Mouse (Mus musculus) forebrain, embryonic 14.5 days (tissue): ENCODE results near the gene Nanos1. TPM values are rescaled to one million over a fixed set of nuclear protein-coding genes. Genes with fewer than 3 reads are reported as not detected.

ENCODE experiments used
- ATAC-seq: fragments of 200-750 bp; cut with Nextera tagmentation; 2 replicates; pipeline ENCODE4 v1.8.0; 2017; ENCODE audit warnings: mild to moderate bottlenecking, moderate library complexity
- DNase-seq: peaks from one replicate; pipeline ENCODE4 v3.0.0-alpha.2; 2015; ENCODE audit warnings: low spot score
- H3K27ac ChIP-seq: fragments of 300-500 bp; sonication (generic); 2 replicates; pipeline ENCODE4 v1.5.1; 2014; ENCODE audit warnings: low read depth, mild to moderate bottlenecking, control low read depth, low read length, moderate library complexity
- H3K27me3 ChIP-seq: fragments of 300-500 bp; sonication (generic); replicated peaks from 2 replicates; pipeline ENCODE4 v1.6.1; 2014; ENCODE audit warnings: low read length, control low read depth, mixed read lengths; ENCODE audit not compliant: control insufficient read depth, insufficient read depth
- H3K36me3 ChIP-seq: fragments of 300-500 bp; sonication (generic); 2 replicates; pipeline ENCODE4 v1.6.1; 2014; ENCODE audit warnings: low read length, control low read depth; ENCODE audit not compliant: control insufficient read depth, insufficient read depth
- H3K4me1 ChIP-seq: fragments of 300-500 bp; sonication (generic); 2 replicates; pipeline ENCODE4 v1.6.1; 2014; ENCODE audit warnings: antibody characterized with exemption, low read length, control low read depth; ENCODE audit not compliant: control insufficient read depth, insufficient read depth
- H3K4me2 ChIP-seq: fragments of 300-500 bp; sonication (generic); 2 replicates; pipeline ENCODE4 v1.6.1; 2014; ENCODE audit warnings: mild to moderate bottlenecking, control low read depth, low read length
- H3K4me3 ChIP-seq: fragments of 300-500 bp; sonication (generic); 2 replicates; pipeline ENCODE4 v1.5.1; 2014; ENCODE audit warnings: low read depth, low read length, control low read depth
- H3K9ac ChIP-seq: fragments of 300-500 bp; sonication (generic); 2 replicates; pipeline ENCODE4 v1.6.1; 2014; ENCODE audit warnings: mild to moderate bottlenecking, low read length, control low read depth, moderate library complexity
- H3K9me3 ChIP-seq: fragments of 300-500 bp; sonication (generic); replicated peaks from 2 replicates; pipeline ENCODE4 v1.6.1; 2016; ENCODE audit warnings: low read length, control low read depth, mixed read lengths; ENCODE audit not compliant: control insufficient read depth
- WGBS: fragments of 180-500 bp; shearing (Covaris S2); extraction: QIAGEN DNeasy Blood & Tissue Kit; methylation state at CpG from one replicate; pipeline ENCODE4 v1.1.7; 2014; 5-methylcytosine and 5-hydroxymethylcytosine counted together
- polyA plus RNA-seq: library from polyadenylated mRNA; unstranded; fragments of >200 nt; fragmentation: Nextera tagmentation; extraction: Ambion mirVana; gene quantifications from 2 replicates; pipeline ENCODE4 v1.2.1, GENCODE M21; 2014

Nanos1 gene
- polyA plus RNA-seq, 1 experiment from 2014 or later: 16.3 TPM

DNA sequence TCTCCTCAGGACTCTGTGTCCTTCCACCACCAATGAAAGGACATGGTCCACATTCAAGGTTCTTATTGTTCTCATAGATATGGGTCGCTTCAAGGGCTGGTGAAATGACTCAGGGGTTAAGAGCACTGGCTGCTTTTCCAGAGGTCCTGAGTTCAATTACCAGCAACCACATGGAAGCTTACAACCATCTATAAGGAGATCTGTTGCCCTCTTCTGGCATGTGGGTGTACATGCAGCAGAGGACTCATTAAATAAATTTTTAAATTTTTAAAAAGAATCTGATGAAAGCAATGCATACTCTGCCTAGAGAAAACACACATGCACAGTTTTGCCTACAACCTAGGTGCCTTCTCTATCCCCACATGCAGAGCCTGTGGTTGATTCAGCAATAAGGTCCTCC is 15.2 kb upstream of the Nanos1 start:
- no peak for ATAC-seq
- no peaks in the 10 kb centered on the region for H3K4me1 ChIP-seq
- 68% methylated on average over 1 of the region's 1 CpGs for WGBS

DNA sequence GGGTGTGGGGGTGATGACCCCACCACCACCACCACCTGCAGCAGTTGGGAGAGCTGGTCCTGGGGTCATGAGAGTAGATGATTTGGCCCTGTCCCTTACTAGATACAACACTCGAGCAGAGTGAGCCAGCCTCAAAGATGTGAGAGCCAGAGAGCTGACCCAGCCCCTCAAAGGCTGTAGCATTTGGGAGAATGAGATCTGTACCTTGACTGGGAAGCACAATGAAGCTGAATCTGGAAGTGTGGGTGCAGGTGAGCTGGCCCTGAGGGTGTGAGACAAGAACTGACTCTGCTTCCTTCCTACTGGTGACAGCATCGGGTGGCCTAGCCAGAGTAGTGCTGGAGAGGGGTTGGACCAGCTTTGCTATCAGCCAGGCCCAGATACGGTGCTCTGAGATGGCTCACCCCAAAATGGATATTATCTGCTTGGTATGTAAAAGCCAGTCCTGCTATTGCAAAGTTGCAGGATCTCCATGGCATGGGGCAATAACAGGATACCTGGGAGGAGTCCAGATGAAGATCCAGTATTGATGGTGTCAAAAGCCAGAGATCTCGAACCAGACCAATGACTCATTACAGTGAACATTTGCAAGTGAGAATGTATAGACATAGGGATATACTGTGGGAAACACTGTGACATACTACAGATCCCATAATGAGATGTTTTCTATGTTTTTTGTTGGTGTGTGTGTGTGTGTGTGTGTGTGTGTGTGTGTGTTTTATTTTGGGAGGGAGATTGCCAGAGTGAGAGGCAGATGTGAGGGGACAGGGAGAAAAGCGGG is 11.8 kb upstream of the Nanos1 start:
- no peak overlapping the region for H3K9ac ChIP-seq
- H3K4me3 ChIP-seq: no peak overlapping the region
- H3K36me3 ChIP-seq: no peaks in the 10 kb centered on the region
- ATAC-seq: no peak
- no peaks in the 10 kb centered on the region for H3K9me3 ChIP-seq
- no peaks in the 10 kb centered on the region for H3K4me1 ChIP-seq
- H3K4me2 ChIP-seq: no peak overlapping the region
- 76% methylated on average over 5 of the region's 5 CpGs for WGBS
- no peak overlapping the region for H3K27ac ChIP-seq
- DNase-seq: no peak
- no peaks in the 10 kb centered on the region for H3K27me3 ChIP-seq

More for the DNA sequence above, 15.2 kb upstream of the Nanos1 start:
- Histone ChIP-seq H3K36me3 (no peaks in the 10 kb centered on the region), H3K4me2 (no peak overlapping the region), H3K27me3 (no peaks in the 10 kb centered on the region), H3K9ac (no peak overlapping the region), H3K4me3 (no peak overlapping the region), H3K9me3 (no peaks in the 10 kb centered on the region), H3K27ac (no peak overlapping the region)
- DNase-seq: no peak

DNA sequence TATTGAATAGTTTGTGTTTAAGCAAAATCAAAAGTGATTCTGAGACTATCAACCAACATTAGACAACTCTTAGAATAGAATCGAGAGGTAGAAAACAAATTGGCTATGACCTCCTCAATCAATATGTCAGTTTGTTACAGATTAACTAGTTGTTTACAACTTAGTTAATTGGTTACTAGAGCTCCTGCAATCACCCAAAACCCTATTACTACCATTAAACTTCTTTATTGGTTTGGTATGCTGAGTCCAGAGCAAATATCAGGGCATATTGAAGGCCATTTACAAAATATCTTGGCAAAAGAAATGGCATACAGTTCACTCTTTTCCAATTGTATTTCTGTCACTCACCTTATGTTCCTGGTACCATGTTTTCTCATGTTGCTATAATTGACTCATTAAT is 8.0 kb upstream of the Nanos1 start:
- Histone ChIP-seq H3K36me3 (no peaks in the 10 kb centered on the region), H3K4me1 (no peaks in the 10 kb centered on the region), H3K27me3 (no peaks in the 10 kb centered on the region), H3K9me3 (no peaks in the 10 kb centered on the region), H3K9ac (no peak overlapping the region), H3K4me2 (no peak overlapping the region), H3K27ac (no peak overlapping the region), H3K4me3 (no peak overlapping the region)
- 88% methylated on average over 1 of the region's 1 CpGs for WGBS
- ATAC-seq: no peak
- DNase-seq: no peak

GRCm38 (mm10) chr19:60756192-60757098 is 658 bp downstream of the Nanos1 start:
- H3K4me2 ChIP-seq: peak overlapping the region; percentile 95
- H3K4me1 ChIP-seq: peaks cover 10% of the 10 kb centered on the region; the same call in 1 of the 2 replicates
- H3K4me3 ChIP-seq: peak overlapping the region; percentile 73
- no peaks in the 10 kb centered on the region for H3K9me3 ChIP-seq
- H3K9ac ChIP-seq: peak overlapping the region; percentile 78
- ATAC-seq: peak; percentile 80
- peak; percentile 58 for DNase-seq
- 0 out of 2 replicates have a peak, but pooled peaks cover 2% of the 10 kb centered on the region for H3K27me3 ChIP-seq
- peak overlapping the region; percentile 82 for H3K27ac ChIP-seq
- under 1% methylated on average over 106 of the region's 115 CpGs for WGBS
- peaks cover 22% of the 10 kb centered on the region for H3K36me3 ChIP-seq

DNA sequence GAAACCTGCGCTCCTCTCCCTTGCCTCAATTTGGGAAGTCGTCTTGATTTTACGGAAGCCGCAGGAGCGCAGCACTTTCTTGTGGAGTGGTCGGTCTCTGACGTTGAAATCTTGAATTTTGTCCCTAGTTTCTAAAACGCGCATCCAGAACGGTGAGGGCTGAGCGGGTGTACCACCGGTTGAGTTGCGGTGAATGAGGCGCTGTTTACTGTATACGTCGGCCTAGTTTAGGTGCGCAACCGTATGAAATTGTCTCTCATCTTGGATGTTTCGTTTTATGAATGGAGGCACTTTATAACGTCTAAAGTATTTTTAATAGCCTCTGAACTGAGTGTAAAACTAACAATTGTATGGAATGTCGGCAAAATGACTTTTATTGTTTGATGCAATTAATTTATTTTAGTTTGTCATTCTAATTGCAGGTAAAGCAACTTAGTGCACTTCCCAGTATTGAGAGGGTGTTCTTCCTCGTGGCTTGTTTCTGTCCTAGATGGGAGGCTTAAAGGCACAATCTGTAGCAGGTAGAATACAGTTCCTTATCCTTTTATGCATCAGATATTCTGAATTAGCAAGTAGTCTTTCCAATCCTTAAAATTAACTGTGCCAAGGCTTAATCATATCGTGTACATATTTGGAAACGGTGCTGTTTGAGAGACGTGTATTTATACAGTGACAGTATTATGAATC is 1.5 kb downstream of the Nanos1 start:
- Histone ChIP-seq H3K36me3 (peaks cover 26% of the 10 kb centered on the region), H3K4me2 (peak overlapping the region; percentile 95), H3K9ac (peak overlapping the region; percentile 78), H3K9me3 (no peaks in the 10 kb centered on the region), H3K4me1 (peaks cover 10% of the 10 kb centered on the region; the same call in 1 of the 2 replicates), H3K4me3 (peak overlapping the region; percentile 73), H3K27me3 (0 out of 2 replicates have a peak, but pooled peaks cover 2% of the 10 kb centered on the region), H3K27ac (peak overlapping the region; percentile 82; the same call in 1 of the 2 replicates)
- DNase-seq: no peak
- ATAC-seq: no peak
- 6% methylated on average over 25 of the region's 25 CpGs for WGBS

DNA sequence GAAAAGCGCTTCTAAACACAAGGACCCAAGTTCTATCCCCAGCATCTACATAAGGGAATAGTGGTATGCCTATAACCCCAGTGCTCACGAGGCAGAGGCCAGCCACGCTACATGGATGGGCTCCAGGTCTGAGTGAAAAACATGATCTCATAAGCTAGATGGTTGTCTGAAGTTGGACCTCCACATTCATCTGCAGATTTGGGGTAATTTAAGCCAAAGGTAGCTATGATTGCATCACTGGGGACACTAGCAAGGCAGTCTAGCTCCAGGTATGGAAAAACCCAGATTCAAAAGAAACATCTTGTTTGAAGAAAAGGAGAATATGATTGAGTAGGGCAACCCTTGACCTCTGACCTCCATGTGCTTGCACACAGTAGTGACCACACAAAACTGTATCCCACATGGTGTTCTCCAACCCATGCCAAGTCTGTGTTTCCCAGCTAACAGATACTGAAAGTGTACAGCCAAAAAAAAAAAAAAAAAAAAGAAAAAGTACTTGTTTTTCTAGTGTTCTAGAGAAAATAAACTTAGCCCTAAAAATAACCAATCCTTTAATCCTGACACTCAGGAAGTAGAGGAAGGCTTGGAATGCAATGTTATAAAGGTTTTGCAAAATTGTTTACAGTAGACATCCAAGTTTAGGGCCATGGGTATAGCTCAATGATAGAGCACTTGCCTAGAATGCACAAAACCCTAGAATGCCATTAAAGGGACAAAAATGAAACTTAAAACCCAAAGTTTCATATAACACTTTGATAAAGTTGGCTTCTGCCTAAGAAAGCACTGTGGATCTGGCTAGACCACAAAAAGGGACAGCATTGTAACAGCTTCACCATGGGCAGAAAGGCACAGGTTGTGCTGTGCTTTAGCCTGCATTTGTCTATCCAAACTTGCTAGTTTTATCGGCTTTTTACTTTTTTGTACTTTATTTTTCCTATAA is 3.4 kb downstream of the Nanos1 start:
- Histone ChIP-seq H3K27me3 (0 out of 2 replicates have a peak, but pooled peaks cover 2% of the 10 kb centered on the region), H3K4me1 (peaks cover 10% of the 10 kb centered on the region; the same call in 1 of the 2 replicates), H3K4me2 (no peak overlapping the region), H3K27ac (no peak overlapping the region), H3K9ac (no peak overlapping the region), H3K36me3 (peaks cover 45% of the 10 kb centered on the region), H3K4me3 (no peak overlapping the region), H3K9me3 (no peaks in the 10 kb centered on the region)
- WGBS: 73% methylated on average over 4 of the region's 4 CpGs
- DNase-seq: no peak
- ATAC-seq: no peak

DNA sequence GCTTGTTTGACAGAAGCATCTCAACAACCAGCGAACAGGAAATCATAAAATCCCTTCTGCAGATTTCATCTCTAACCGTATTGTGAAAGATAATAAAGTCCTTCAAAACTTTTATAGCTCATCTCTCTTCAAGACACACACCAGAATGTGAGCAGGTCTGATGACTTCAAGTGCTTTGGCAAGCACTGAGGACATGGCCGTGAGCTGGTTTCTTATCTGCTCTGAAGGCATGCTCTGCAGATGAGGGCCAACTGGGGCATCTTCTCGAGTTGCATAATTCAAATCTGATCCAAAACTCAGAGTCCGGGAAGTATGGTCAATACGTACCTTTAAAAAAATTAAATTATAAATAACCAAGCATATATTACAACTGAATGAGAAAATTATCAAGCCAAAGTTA is 17.6 kb downstream of the Nanos1 start:
- ATAC-seq (no peak), DNase-seq (no peak)
- WGBS: 95% methylated on average over 6 of the region's 6 CpGs
- Histone ChIP-seq H3K9ac (no peak overlapping the region), H3K4me2 (no peak overlapping the region), H3K4me1 (no peaks in the 10 kb centered on the region), H3K9me3 (no peaks in the 10 kb centered on the region), H3K27ac (no peak overlapping the region), H3K4me3 (no peak overlapping the region), H3K27me3 (no peaks in the 10 kb centered on the region), H3K36me3 (peaks cover 82% of the 10 kb centered on the region)

- Histone ChIP-seq H3K9me3 (no peaks in the 10 kb centered on the region), H3K4me3 (no peak overlapping the region), H3K27ac (no peak overlapping the region), H3K36me3 (peaks cover 30% of the 10 kb centered on the region), H3K4me2 (no peak overlapping the region), H3K27me3 (no peaks in the 10 kb centered on the region), H3K9ac (no peak overlapping the region), H3K4me1 (no peaks in the 10 kb centered on the region; the same call in 1 of the 2 replicates)
- DNase-seq (no peak), ATAC-seq (no peak)
- 93% methylated on average over 3 of the region's 3 CpGs for WGBS
Measured at GRCm38 (mm10) chr19:60782034-60782433, 26.2 kb downstream of the Nanos1 start.
